Mouse (Mus musculus) small intestine, adult 10 weeks (tissue): Measurements from ENCODE around the gene Grk3. TPM values are rescaled to one million over a fixed set of nuclear protein-coding genes. Genes with fewer than 3 reads are reported as not detected.

Experiments
- polyA plus RNA-seq: library from polyadenylated mRNA; stranded (reverse); fragments of 350-450 nt; fragmentation: Illumina TruSeq; extraction: RNeasy Lipid Tissue Mini Kit (QIAGEN cat#74804); gene quantifications from one replicate; pipeline ENCODE4 v1.2.3, GENCODE M21; 2014; ENCODE audit warnings: low replicate concordance

The Grk3 gene
- 8.7 TPM for polyA plus RNA-seq

DNA sequence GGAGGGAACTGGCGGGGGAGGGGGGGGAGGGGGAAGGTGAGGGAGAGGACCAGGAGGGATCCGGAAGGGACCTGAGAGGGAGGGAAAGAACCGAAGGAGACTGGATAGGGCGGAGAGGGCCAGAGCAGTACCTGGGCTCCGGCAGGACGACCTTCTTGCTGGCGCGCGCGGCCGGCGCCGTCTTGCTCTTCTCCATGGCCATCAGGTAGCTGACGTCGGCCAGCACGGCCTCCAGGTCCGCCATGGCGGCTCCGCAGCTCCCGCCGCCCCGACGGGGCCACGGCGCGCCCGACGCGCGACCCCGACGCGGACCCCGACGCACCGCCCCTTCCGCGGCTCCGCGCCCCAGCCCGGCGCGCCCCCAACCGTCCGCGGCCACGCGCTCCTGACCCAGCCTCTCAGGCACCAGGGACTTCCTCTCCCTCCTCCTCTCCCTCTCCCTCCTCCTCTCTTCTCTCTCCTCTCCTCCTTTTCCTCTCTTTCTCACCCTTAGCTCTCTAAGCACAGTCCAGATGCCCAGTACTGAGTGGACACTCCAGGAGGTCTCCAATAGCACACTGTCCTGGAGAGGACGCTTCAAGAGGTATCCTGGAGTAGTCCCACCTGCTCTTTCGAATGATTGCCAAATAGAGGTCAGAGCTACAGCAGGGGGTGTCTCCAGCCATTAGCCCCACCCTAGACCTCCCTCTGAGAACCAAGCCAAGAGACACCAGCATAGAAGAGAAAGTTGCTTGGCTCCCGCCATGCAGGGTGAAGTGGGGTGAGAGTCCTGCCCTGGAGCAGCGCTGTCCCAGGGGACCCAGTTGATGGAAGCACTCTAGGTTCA is at the start of gene Grk3:
Grk3 (minus strand) TSS at position 556 of the 826 bp plus-strand sequence.

DNA sequence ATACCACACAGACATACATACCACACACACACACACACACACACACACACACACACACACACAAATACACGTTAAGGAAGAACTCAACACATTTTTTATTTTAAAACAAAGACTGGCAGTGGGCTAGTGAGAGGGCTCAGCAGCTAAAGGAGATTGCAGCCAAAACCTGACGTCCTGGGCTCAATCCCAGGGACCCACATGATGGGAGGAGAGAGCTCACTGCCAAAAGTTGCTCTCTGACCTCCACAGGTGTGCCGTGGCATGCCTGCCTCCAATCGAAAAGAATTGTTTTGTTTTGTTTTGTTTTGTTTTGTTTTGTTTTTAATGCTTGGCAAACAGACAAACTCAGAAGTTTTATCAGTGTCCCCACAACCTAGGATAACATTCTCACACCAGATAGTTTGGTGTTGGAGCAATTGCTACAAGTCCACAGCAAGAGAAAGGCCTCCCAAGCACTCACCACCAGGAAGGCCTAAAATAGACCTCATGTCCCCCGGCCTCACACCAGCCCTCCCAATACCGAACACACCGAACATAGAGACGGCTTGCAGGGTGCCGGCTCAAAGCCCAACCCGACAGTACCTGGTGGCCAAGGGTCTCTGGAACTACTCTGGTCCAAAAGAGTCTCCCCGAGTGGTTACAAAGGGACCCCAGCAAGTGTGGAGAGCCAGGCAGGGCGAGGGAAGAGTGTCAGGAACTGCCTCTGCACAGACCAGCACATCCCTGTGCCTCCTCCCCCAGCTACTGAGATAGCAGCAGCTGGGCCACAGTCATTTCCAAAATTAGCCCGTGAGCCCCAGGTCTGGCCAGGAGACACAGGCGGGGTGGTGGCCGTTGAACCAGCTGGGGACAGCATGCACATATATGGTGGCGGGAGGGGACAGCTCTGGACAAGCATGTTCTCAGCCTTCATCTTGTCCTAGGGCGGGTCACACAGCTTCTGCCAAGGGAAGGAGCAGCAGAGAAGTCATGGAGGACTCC is 119.6 kb downstream of the Grk3 start, which contains the start of gene Myo18b:
Myo18b (minus strand) TSS at position 689 of the 981 bp plus-strand sequence.

Other genes starting within 250 kb of the Grk3 start
- gene Myo18b, start 119.4 kb downstream of the Grk3 start, polyA plus RNA-seq = not detected
- gene Crybb2, start 54.3 kb upstream of the Grk3 start, polyA plus RNA-seq = not detected
- gene Crybb3, start 65.8 kb upstream of the Grk3 start, polyA plus RNA-seq = 0.41 TPM
- gene 2900026A02Rik, start 205.4 kb upstream of the Grk3 start, polyA plus RNA-seq = 15.9 TPM
- gene Tmem211, start 211.1 kb upstream of the Grk3 start, polyA plus RNA-seq = not detected